Mouse (Mus musculus): Measurements from ENCODE around the gene Olfr577. TPM values are rescaled to one million over a fixed set of nuclear protein-coding genes. Genes with fewer than 3 reads are reported as not detected.

Olfr577 gene
- not detected in 2 replicates for total RNA-seq (2017)

- no peak for ATAC-seq (ENCODE audit: extremely low read depth, insufficient number of reproducible peaks, low FRiP score, poor library complexity, severe bottlenecking)
These were observed at the start of gene Olfr577 for GRCm38 (mm10) chr7:102975843-102976242. Gene Olfr577, minus strand, starts transcription at chr7:102975943.

- no peak for ATAC-seq (ENCODE audit: extremely low read depth, insufficient number of reproducible peaks, low FRiP score, poor library complexity, severe bottlenecking)
These were observed 13.5 kb upstream of the Olfr577 start, which contains the start of gene Olfr578 for GRCm38 (mm10) chr7:102989224-102989623. Gene Olfr578, minus strand, starts transcription at chr7:102989324.

GRCm38 (mm10) chr7:102974399-102974798 is 1.3 kb downstream of the Olfr577 start:
- no peak for ATAC-seq (ENCODE audit: extremely low read depth, insufficient number of reproducible peaks, low FRiP score, poor library complexity, severe bottlenecking)

- no peak for ATAC-seq (ENCODE audit: extremely low read depth, insufficient number of reproducible peaks, low FRiP score, poor library complexity, severe bottlenecking)
These were observed 13.4 kb downstream of the Olfr577 start, which contains the start of gene Olfr576 for GRCm38 (mm10) chr7:102962360-102962759. Gene Olfr576, plus strand, starts transcription at chr7:102962660.

- ATAC-seq (ENCODE audit: extremely low read depth, insufficient number of reproducible peaks, low FRiP score, poor library complexity, severe bottlenecking) = no peak
These were observed 17.1 kb downstream of the Olfr577 start, which contains the start of gene Olfr575 for GRCm38 (mm10) chr7:102958593-102958992. Gene Olfr575, minus strand, starts transcription at chr7:102958775.

- no peak for ATAC-seq (ENCODE audit: extremely low read depth, insufficient number of reproducible peaks, low FRiP score, poor library complexity, severe bottlenecking)
These were observed 17.6 kb downstream of the Olfr577 start for GRCm38 (mm10) chr7:102958137-102958536.

- no peak for ATAC-seq (ENCODE audit: extremely low read depth, insufficient number of reproducible peaks, low FRiP score, poor library complexity, severe bottlenecking)
These were observed 25.0 kb downstream of the Olfr577 start for GRCm38 (mm10) chr7:102950732-102951131.

- no peak for ATAC-seq (ENCODE audit: extremely low read depth, insufficient number of reproducible peaks, low FRiP score, poor library complexity, severe bottlenecking)
These were observed 27.6 kb downstream of the Olfr577 start, which contains the start of gene Olfr574 for GRCm38 (mm10) chr7:102948167-102948566. Gene Olfr574, plus strand, starts transcription at chr7:102948467.

GRCm38 (mm10) chr7:102943417-102943816 is 32.3 kb downstream of the Olfr577 start:
- no peak for ATAC-seq (ENCODE audit: extremely low read depth, insufficient number of reproducible peaks, low FRiP score, poor library complexity, severe bottlenecking)

- ATAC-seq (ENCODE audit: extremely low read depth, insufficient number of reproducible peaks, low FRiP score, poor library complexity, severe bottlenecking) = no peak
These were observed 33.3 kb downstream of the Olfr577 start, which contains the start of gene Olfr573-ps1 for GRCm38 (mm10) chr7:102942475-102942874. Gene Olfr573-ps1, minus strand, starts transcription at chr7:102942575.

GRCm38 (mm10) chr7:102927105-102927504 is 48.6 kb downstream of the Olfr577 start:
- no peak for ATAC-seq (ENCODE audit: extremely low read depth, insufficient number of reproducible peaks, low FRiP score, poor library complexity, severe bottlenecking)

- ATAC-seq (ENCODE audit: extremely low read depth, insufficient number of reproducible peaks, low FRiP score, poor library complexity, severe bottlenecking) = no peak
These were observed 51.6 kb downstream of the Olfr577 start, which contains the start of gene Olfr572 for GRCm38 (mm10) chr7:102924109-102924508. Gene Olfr572, plus strand, starts transcription at chr7:102924409.

Other genes starting within 250 kb of the Olfr577 start
- gene Olfr559, start 248.5 kb downstream of the Olfr577 start, total RNA-seq (2017) = not detected in 2 replicates
- gene Olfr560, start 216.6 kb downstream of the Olfr577 start, total RNA-seq (2017) = 0.37 TPM in 1 of 2 replicates, not detected in the other
- gene Olfr78, start 216.5 kb downstream of the Olfr577 start, total RNA-seq (2017) = 0.12 TPM in 1 of 2 replicates, not detected in the other
- not detected in 2 replicates for gene Olfr561, start 204.7 kb downstream of the Olfr577 start, total RNA-seq (2017)
- gene Olfr564, start 172.5 kb downstream of the Olfr577 start, total RNA-seq (2017) = not detected in 2 replicates
- not detected in 2 replicates for gene Olfr566, start 117.2 kb downstream of the Olfr577 start, total RNA-seq (2017)
- gene Olfr568, start 98.8 kb downstream of the Olfr577 start, total RNA-seq (2017) = not detected in 2 replicates
- not detected in 2 replicates for gene Olfr569, start 85.1 kb downstream of the Olfr577 start, total RNA-seq (2017)
- not detected in 2 replicates for gene Olfr570, start 81.4 kb downstream of the Olfr577 start, total RNA-seq (2017)
- gene Olfr571, start 58.4 kb downstream of the Olfr577 start, total RNA-seq (2017) = not detected in 2 replicates
- not detected in 2 replicates for gene Olfr572, start 51.5 kb downstream of the Olfr577 start, total RNA-seq (2017)
- gene Olfr573-ps1, start 33.4 kb downstream of the Olfr577 start, total RNA-seq (2017) = not detected in 2 replicates
- gene Olfr574, start 27.5 kb downstream of the Olfr577 start, total RNA-seq (2017) = not detected in 2 replicates
- gene Olfr575, start 17.2 kb downstream of the Olfr577 start, total RNA-seq (2017) = not detected in 2 replicates
- not detected in 2 replicates for gene Olfr576, start 13.3 kb downstream of the Olfr577 start, total RNA-seq (2017)
- gene Olfr578, start 13.4 kb upstream of the Olfr577 start, total RNA-seq (2017) = not detected in 2 replicates
- gene Olfr582, start 62.1 kb upstream of the Olfr577 start, total RNA-seq (2017) = not detected in 2 replicates
- gene Olfr583, start 75.4 kb upstream of the Olfr577 start, total RNA-seq (2017) = not detected in 2 replicates
- gene Olfr584, start 105.9 kb upstream of the Olfr577 start, total RNA-seq (2017) = not detected in 2 replicates
- gene Olfr585, start 121.8 kb upstream of the Olfr577 start, total RNA-seq (2017) = not detected in 2 replicates
- gene Olfr586, start 149.7 kb upstream of the Olfr577 start, total RNA-seq (2017) = not detected in 2 replicates
- not detected in 2 replicates for gene Olfr588-ps1, start 164.9 kb upstream of the Olfr577 start, total RNA-seq (2017)
- not detected in 2 replicates for gene Olfr589, start 180.4 kb upstream of the Olfr577 start, total RNA-seq (2017)
- gene Olfr591, start 202.4 kb upstream of the Olfr577 start, total RNA-seq (2017) = not detected in 2 replicates
- not detected in 2 replicates for gene Olfr592, start 208.9 kb upstream of the Olfr577 start, total RNA-seq (2017)
- not detected in 2 replicates for gene Olfr593, start 235.9 kb upstream of the Olfr577 start, total RNA-seq (2017)
- gene Olfr594, start 241.1 kb upstream of the Olfr577 start, total RNA-seq (2017) = not detected in 2 replicates

All from neutrophil, adult 5-6 weeks (primary cell).